Mouse (Mus musculus) fat pad, adult 2 months (tissue): ENCODE measurements around the gene Mylk3.

ENCODE experiments used
- DNase-seq: peaks from one replicate; pipeline ENCODE4 v3.0.0-alpha.2; 2011; ENCODE audit warnings: low read depth, low spot score; ENCODE audit errors: extremely low read depth

The Mylk3 gene

DNA sequence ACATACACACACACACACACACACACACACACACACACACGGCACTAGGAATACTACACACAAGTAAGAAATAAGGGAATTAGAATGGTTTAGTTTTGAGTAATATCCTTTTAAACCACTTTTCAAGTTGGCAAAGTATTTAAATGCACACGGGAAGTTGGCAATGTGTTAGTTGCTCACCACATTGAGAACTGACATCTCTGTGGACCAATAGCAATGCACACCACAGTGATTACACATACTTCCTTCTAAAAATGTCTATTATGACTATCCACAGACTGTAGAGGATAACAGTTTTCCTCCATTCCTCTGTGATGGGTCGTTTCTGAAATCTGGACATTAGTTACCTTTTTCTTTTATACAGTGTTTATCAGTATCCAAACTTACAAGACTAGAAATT, 63.1 kb downstream of the Mylk3 start:
- no peak for DNase-seq

DNA sequence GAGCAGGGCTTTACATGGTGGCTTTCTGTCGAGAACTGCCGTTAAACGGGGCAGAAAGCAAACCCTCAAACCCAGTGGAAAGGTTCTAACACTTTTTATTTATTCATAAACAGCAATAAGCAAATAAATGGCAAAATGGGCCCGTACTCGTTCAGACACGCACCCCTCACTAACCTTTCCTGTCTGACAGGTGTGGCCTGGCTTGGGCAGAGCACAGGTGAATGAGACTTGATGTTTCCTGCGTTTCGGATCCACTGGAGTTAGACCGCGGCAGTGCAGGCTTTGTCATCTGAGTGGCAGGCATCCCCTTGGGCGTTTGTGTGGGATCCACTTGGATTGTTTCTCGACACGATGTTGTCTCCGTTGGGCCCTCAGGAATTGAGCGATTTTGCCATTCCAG, 64.2 kb downstream of the Mylk3 start:
- DNase-seq: no peak

DNA sequence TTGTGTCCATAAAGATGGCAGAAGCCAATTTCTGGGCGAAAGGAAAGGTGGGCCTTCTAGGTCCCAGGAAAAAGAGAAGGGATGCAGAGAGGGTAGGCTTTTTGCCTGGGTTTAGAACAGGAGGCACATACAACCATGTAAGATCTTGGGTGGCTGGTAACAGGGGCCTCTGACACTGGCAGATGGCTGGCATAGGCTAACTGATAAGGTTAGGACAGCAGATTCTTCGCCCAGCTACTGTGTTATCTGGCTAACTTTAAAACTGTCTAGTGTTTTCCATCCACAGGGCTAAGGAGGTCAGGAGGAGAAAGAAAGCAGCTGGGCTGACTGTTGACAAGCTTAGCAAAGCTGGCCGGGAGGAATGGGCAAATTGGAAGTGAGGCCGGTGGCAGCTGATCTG, 67.6 kb downstream of the Mylk3 start:
- DNase-seq: no peak

DNA sequence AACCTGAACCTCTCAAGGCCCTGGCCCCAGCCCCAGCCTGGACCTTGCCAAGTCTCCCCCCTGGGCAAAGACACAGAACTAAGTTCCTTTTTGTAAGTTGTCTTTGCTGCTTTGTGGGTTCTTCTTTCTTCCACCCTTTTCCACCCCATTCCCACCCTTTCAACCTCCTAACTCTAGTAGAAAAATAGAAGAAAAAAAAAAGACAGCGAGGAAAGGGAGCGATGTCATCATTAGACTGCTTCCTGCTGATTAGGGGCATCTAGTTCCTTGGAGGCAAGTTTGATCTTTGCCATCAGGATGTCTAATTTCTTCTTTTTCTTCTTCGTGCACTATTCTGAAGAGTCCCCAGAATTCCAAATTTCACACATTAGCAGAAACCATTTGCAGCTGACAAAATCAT, 73.1 kb downstream of the Mylk3 start:
- DNase-seq: no peak

DNA sequence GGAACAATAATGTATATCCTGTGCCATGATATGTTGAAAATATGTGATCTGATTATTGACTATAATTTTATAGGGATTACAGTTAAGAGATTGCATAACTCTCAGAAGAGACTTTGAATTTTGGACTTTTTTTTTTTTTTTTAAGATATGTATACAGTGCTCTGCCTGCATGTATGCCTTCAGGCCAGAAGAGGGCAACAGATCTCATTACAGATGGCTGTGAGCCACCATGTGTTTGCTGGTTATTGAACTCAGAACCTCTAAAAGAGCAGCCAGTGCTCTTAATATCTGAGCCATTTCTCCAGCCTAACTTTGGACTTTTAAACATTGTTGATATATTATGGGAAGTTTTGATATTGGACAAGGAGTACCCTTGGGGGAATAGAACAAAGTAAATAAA, 74.4 kb downstream of the Mylk3 start:
- no peak for DNase-seq

DNA sequence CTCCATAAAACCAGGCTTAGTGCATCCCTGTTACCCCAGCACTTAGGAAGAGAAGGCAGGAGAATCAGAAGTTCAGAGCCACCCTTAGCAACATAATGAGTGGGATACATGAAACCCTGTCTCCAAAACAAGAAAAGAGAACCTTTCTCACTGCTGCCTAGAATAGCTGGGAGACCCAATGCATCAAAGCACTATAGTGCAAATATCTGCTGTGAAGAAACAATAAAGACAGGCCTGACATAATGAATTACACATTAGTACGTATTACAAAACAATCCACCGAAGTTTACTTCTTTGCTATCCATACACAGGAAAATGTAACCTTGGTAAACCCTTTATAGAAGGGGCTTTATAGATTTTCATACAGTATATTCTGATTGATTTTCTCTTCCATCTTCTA, 77.6 kb downstream of the Mylk3 start:
- DNase-seq: no peak

DNA sequence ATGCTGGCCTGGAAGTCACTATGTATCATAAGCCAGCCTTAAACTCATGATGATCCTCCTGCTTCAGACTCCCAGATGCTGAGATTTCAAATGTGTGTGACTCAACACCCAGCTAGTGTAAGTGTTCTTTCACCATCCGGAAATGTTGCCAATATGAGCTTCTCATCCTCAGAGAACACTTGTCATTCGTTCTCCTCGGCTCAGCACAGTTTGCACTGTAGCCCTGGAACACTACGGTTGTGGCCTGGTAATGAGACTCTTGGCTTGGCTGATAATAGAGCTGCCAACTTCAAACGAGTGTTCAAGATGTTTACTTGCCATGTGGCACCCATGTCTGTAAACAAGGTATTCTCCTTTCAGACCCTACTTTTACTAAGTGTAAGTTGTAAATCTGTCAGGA, 82.6 kb downstream of the Mylk3 start:
- DNase-seq: peak; percentile 37

DNA sequence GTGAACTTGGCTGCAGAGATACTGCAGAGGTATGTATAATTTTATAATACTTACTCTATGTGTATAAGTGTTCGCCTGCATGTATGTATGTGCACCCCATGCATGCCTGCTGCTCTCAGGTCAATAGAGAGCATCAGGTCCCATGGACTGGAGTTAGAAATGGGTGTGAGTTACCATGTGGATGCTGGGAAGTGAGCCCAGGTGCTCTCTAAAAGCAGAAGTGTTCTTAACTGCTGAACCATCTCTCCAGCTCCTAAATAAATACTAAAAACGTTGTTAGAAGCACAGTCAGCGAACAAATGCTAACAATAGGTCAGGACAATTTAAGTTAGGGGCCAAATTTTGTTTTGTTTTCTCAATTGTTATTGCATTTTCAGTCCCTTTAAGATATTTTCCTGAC, 83.2 kb downstream of the Mylk3 start:
- DNase-seq: no peak

DNA sequence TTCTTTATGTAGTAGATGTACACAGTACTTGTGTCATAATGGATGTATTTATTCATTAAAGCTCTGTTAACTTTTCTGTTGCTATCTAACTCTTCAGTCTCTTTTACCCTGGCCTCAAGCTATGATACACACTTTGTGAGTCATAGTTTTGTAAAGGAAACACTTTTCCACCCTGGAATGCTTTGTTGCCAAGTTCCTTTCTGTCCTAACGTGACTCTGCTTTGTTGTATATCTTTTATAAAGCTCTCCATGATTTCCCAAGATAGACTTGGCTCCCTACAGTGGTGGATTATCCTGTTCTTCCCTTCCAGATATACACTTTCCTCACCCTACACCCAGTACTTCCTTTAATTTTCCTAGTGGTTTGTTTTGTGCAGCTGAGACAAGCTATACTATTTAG, 84.2 kb downstream of the Mylk3 start:
- peak; percentile 51 for DNase-seq

DNA sequence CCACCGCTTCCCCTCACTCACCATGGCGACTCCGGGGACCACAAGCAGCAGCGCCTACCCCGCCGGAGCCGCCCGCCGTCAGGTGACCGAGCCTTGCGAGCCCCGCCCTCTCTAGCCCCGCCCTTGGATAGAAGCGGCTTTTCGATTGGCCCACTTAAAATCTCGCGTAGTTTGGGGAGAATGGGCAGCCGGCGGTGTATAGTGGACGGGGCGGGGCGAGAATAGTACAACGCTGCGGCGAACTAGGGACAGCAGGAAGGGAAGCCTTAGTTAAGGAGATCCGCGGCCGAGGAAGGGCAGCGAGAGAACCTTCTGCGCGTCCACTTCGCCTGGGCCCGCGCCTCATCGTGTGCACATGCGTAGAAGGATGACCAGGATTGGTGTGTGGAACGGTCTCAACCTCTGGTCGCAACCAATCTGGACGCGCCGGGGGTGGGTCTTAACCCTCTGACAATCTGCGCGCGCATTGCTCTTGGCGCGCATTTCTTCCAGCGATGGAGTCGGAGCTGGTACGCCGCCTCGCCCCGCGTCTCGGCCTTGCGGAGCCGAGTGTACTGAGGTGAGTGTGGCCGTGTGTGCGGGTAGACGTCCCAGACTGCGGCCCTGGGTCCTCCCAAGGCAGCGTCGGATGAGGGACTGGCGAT, 86.6 kb downstream of the Mylk3 start, which contains the start of the genes Orc6 and Vps35:
Gene Orc6, plus strand, starts transcription at position 199 of the 644 bp plus-strand sequence.
Gene Vps35, minus strand, starts transcription at position 369 of the 644 bp plus-strand sequence.
- peak; percentile 52 for DNase-seq

DNA sequence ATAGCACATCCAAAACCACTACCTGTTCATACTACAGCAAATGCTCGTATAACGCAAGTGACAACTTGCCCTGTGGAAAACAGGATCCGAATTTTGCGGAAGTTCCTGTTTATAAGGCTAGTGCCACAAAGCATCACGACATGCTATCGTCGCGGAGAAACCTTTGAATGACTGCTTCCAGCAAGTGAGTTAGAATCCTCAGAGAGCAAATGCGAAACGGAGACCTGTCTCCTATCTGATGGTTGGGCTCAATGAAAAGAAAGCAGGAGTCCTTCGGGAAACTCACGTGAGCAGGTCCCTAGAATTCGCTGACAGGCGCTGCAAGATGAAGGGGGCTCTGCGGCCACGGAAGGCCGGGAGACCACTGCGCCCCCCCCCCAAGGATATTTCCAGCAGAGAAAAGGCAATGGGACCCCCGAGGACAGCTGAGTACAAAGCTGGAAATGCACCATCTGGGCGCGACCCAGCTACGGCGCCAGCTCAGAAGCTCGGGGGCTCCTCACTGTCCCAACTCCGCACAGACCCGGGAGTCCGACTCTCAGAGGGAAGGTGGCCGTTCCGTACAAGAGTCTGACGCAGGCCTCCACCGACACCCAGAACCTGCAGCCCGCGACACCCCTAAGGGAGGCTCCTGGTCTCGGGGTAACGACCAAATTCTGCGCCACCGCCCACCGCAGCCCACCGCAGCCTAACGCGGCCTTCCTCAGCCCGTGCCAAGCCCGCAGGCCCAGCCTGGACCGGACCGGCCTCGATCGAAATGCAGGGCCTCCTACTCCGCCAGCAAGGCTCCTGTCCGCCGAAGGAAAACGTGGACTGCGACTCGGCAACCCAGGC, 87.3 kb downstream of the Mylk3 start:
- DNase-seq: no peak

DNA sequence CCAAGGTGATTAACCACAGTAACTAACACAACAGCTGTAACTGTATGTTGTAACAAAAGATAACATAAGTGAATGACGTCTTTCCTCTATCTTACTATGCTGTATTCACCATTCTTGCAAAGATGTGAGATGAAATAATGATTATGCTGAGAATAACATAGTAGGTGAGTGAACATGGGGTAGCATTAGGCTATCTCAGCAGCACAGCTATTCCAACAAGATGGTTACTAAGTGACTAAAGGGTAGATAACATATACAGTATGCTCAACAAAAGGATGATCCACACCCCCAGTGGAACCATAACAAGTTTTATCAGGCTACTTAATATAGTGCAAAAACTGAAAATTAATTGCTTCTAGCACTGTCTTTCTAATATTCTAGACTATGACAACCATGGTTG, 99.3 kb downstream of the Mylk3 start:
- DNase-seq: no peak
